Mouse (Mus musculus) kidney, adult 2 months (tissue): ENCODE measurements around the gene Gpr82.

ENCODE experiments used
- CTCF ChIP-seq: fragments of 200-500 bp; conservative IDR thresholded peaks from 2 replicates; pipeline ENCODE4 v1.5.1; 2011; ENCODE audit warnings: low read depth, mild to moderate bottlenecking, control low read depth, low read length, moderate library complexity, mixed read lengths; ENCODE audit not compliant: insufficient read depth, insufficient read length
- POLR2A ChIP-seq: fragments of 200-500 bp; IDR thresholded peaks from one replicate; pipeline ENCODE4 v1.6.1; 2011; ENCODE audit warnings: low read depth, low read length, control low read depth

DNA sequence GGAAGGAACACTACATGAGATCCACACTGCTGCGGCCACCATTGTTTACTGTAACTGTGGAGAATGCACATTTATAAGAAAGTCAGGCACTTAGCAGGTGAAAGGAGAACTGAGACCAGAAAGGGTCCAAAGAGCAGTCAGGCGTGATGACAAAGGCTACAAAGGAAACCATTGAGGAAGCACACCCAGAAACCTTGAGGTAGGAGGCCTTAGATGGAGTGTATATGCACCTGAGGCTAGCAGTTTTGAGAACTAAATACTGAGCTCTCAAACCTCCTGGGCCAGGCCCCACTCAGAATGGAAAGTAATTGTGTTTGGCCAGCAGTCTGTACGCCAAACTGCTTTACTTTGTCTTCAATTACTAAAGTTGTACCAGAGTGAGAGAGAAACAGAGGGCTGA is 9.2 kb downstream of the Gpr82 start:
- TF ChIP-seq POLR2A (no peak), CTCF (no peak)
